16 mouse cellular contexts compared by ENCODE assay signal in the genomic region with DNA sequence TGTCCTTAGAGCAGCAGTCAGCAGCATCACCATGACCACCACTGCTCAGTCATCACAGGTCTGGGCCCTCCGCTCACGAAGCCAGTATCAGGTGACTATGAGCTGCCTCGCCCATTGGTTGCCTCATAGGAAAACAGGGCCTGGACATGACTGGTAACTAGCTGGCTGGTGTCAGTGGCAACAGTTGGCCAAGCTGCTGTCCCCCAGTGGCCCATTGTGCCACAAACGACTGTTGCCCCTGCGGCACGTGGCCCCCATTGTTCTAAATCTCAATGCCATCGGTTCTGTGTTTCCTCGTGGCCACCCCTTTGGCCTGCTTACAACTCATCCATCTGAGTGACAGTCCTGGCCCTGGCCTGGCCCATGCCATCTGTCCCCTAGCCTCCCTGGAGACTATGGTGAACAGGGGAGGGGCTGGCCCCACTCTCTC. TPM values are rescaled to one million over a fixed set of nuclear protein-coding genes. Genes with fewer than 3 reads are reported as not detected.
DNase-seq lines count a peak whose midpoint lies in the region; ATAC-seq and TF ChIP-seq lines count a peak whose summit lies in the region.
"Had no signal": no experiment of that assay in that cellular context is flagged by ENCODE, and none has a peak within 500 bp of the region (broad histone marks: within the 10 kb centered on the region; RNA-seq: fewer than 3 reads in every experiment).

No protein-coding gene starts in this region.

- no peaks in the 10 kb centered on the region for H3K9me3 ChIP-seq in hindbrain, embryonic 14.5 days (ENCODE audit: control insufficient read depth, low read length)
- H3K9me3 ChIP-seq in midbrain, postnatal 0 days (ENCODE audit: low read length), result no peaks in the 10 kb centered on the region
- H3K9me3 ChIP-seq: limb, embryonic 10.5 days had no signal

- peaks cover 9% of the 10 kb centered on the region for H3K27me3 ChIP-seq in hindbrain, embryonic 14.5 days (ENCODE audit: control insufficient read depth, insufficient read depth, low read length)
- no peaks in the 10 kb centered on the region; the same call in 1 of the 2 replicates for H3K27me3 ChIP-seq in midbrain, postnatal 0 days (ENCODE audit: insufficient read depth, low read length)

- ATAC-seq in hindbrain, embryonic 14.5 days (ENCODE audit: low FRiP score), result peak; percentile 81
- ATAC-seq in midbrain, postnatal 0 days (ENCODE audit: low FRiP score), result peak; percentile 47; the same call in 1 of the 2 replicates
- no peak for ATAC-seq in granulocyte monocyte progenitor cell, adult 5-6 weeks (replicated peaks; ENCODE audit: poor library complexity, severe bottlenecking)

- no peak overlapping the region for H3K4me3 ChIP-seq in hindbrain, embryonic 14.5 days (replicated peaks; ENCODE audit: low read length)
- no peak overlapping the region for H3K4me3 ChIP-seq in midbrain, postnatal 0 days (ENCODE audit: low read depth, low read length)
- H3K4me3 ChIP-seq: erythroblast, embryonic 14.5 days; limb, embryonic 10.5 days had no signal

- peak; percentile 71 for DNase-seq in brain, embryonic 14.5 days (ENCODE audit: low read depth)
- DNase-seq in cerebellum, postnatal 14 days, result peak; percentile 80
- DNase-seq in hindbrain, embryonic 14.5 days (ENCODE audit: low spot score), result peak; percentile 49
- DNase-seq in midbrain, postnatal 0 days (ENCODE audit: low spot score), result peak; percentile 85
- DNase-seq in heart, postnatal 36 days, result no peak
- DNase-seq in gastrocnemius, postnatal 36 days, result no peak
- DNase-seq: adrenal gland, postnatal 10 days; gastrocnemius, postnatal 14 days; kidney, adult 2 months; lung, adult 2 months; spleen, adult 18-20 months had no signal

- no peak overlapping the region for H3K27ac ChIP-seq in hindbrain, embryonic 14.5 days
- H3K27ac ChIP-seq in midbrain, postnatal 0 days (ENCODE audit: low read depth, low read length), result no peak overlapping the region
- H3K27ac ChIP-seq: limb, embryonic 10.5 days had no signal

- WGBS in hindbrain, embryonic 14.5 days, result 22% methylated on average over 8 of the region's 8 CpGs
- WGBS in midbrain, postnatal 0 days, result 45% methylated on average over 8 of the region's 8 CpGs

- no peak overlapping the region for H3K4me2 ChIP-seq in hindbrain, embryonic 14.5 days (replicated peaks)
- H3K4me2 ChIP-seq in midbrain, postnatal 0 days (ENCODE audit: low read depth, low read length, poor library complexity, severe bottlenecking), result no peak overlapping the region

- no peak overlapping the region for H3K9ac ChIP-seq in hindbrain, embryonic 14.5 days
- H3K9ac ChIP-seq in midbrain, postnatal 0 days (replicated peaks; ENCODE audit: low read length, poor library complexity, severe bottlenecking), result no peak overlapping the region

- no peak for TF ChIP-seq POLR2A in brain, embryonic 14.5 days (IDR thresholded peaks at IDR 0.05; ENCODE audit: borderline replicate concordance, extremely low read depth, insufficient read depth, insufficient read length, poor library complexity, severe bottlenecking)

- H3K36me3 ChIP-seq in hindbrain, embryonic 14.5 days (replicated peaks; ENCODE audit: control insufficient read depth, insufficient read depth), result no peaks in the 10 kb centered on the region
- no peaks in the 10 kb centered on the region for H3K36me3 ChIP-seq in midbrain, postnatal 0 days (ENCODE audit: insufficient read depth, low read length)
- H3K36me3 ChIP-seq: limb, embryonic 10.5 days had no signal

- no peaks in the 10 kb centered on the region for H3K4me1 ChIP-seq in hindbrain, embryonic 14.5 days (replicated peaks; ENCODE audit: control insufficient read depth, insufficient read depth, low read length)
- no peaks in the 10 kb centered on the region for H3K4me1 ChIP-seq in midbrain, postnatal 0 days (ENCODE audit: insufficient read depth, low read length)

- intact Hi-C loops in heart, postnatal 36 days (cut with DNase I), result no loop called here
- intact Hi-C loops in gastrocnemius, postnatal 36 days (cut with DNase I), result no loop called here

- no peak for TF ChIP-seq CTCF in brain, embryonic 14.5 days (IDR thresholded peaks at IDR 0.05; ENCODE audit: borderline replicate concordance, extremely low read depth, insufficient read depth, insufficient read length)
- no peak for TF ChIP-seq CTCF in midbrain, postnatal 0 days (IDR thresholded peaks at IDR 0.05)

RNA-seq across cellular contexts. Expression of gene Foxn4, which starts 9.6 kb away (rescaled TPM):
- polyA plus RNA-seq in brain, embryonic 14.5 days (2012; rRNA removed), result 0.68 and 1.1 TPM in 2 replicates
- 0.24 and 0.56 TPM in 2 replicates for polyA plus RNA-seq in hindbrain, embryonic 14.5 days (2014; fragmentation: Nextera tagmentation; extraction: Ambion mirVana)
- 0.24 and 0.66 TPM in 2 replicates for total RNA-seq in midbrain, postnatal 0 days (2014; rRNA removed)
- polyA plus RNA-seq in midbrain, postnatal 0 days (2015; fragmentation: Nextera tagmentation; extraction: Ambion mirVana), result 0.35 and 0.38 TPM in 2 replicates
- total RNA-seq in heart, postnatal 36 days (2021), result not detected
- not detected in 2 replicates for total RNA-seq in granulocyte monocyte progenitor cell, adult 5-6 weeks (2014; fragmentation: Nextera tagmentation)
- total RNA-seq in granulocyte monocyte progenitor cell, adult 5-6 weeks (2017), result not detected in 2 replicates
- total RNA-seq in gastrocnemius, postnatal 36 days (2021), result not detected
- total RNA-seq: adrenal gland, postnatal 10 days; gastrocnemius, postnatal 14 days; layer of hippocampus, adult 18-20 months; megakaryocyte, adult 5-6 weeks had no signal
- polyA plus RNA-seq: erythroblast, embryonic 14.5 days; kidney, adult 2 months; limb, embryonic 10.5 days had no signal

RNA-seq across cellular contexts. Expression of gene Myo1h, which starts 24.9 kb away (rescaled TPM):
- 0.37 and 0.47 TPM in 2 replicates for polyA plus RNA-seq in brain, embryonic 14.5 days (2012; rRNA removed)
- 0.64 TPM in 2 replicates for polyA plus RNA-seq in hindbrain, embryonic 14.5 days (2014; fragmentation: Nextera tagmentation; extraction: Ambion mirVana)
- 0.33 and 0.60 TPM in 2 replicates for total RNA-seq in midbrain, postnatal 0 days (2014; rRNA removed)
- 0.43 and 0.56 TPM in 2 replicates for polyA plus RNA-seq in midbrain, postnatal 0 days (2015; fragmentation: Nextera tagmentation; extraction: Ambion mirVana)
- total RNA-seq in heart, postnatal 36 days (2021), result under 1 TPM in 1 of 2 experiments, not detected in 1; 0.14 TPM
- 0.15 and 1.0 TPM in 2 replicates for total RNA-seq in granulocyte monocyte progenitor cell, adult 5-6 weeks (2014; fragmentation: Nextera tagmentation)
- 0.82 and 1.5 TPM in 2 replicates for total RNA-seq in granulocyte monocyte progenitor cell, adult 5-6 weeks (2017)
- total RNA-seq in gastrocnemius, postnatal 36 days (2021), result under 1 TPM in 1 of 2 experiments, not detected in 1; 0.35 TPM
- polyA plus RNA-seq: erythroblast, embryonic 14.5 days had no signal

Comparison
In these comparisons a context has a peak if more than half of its experiments do, and no peak if none do; other contexts are left out.
1. DNase-seq: peak in brain, embryonic 14.5 days (single experiment), cerebellum, postnatal 14 days (2 of 2), hindbrain, embryonic 14.5 days (single experiment) and midbrain, postnatal 0 days (single experiment); none in heart, postnatal 36 days (0 of 2) and gastrocnemius, postnatal 36 days (0 of 2).